Comparison of ENCODE assay signal across 10 mouse cellular contexts in genomic region chr3:57509945-57510675, GRCm38 (mm10).
A peak's percentile ranks its signal among the peaks of the same experiment; 100 is the strongest.
DNase-seq lines count a peak whose midpoint lies in the region; ATAC-seq lines count a peak whose summit lies in the region.
"Had no signal": no experiment of that assay in that cellular context is flagged by ENCODE, and none has a peak within 500 bp of the region (broad histone marks: within the 10 kb centered on the region; RNA-seq: fewer than 3 reads in every experiment).

No protein-coding gene starts in this region.

- no peak for ATAC-seq in heart, embryonic 12.5 days (ENCODE audit: insufficient number of reproducible peaks, low FRiP score)
- ATAC-seq in lung, embryonic 16.5 days (ENCODE audit: low read depth): peak; percentile 75
- no peak for ATAC-seq in granulocyte monocyte progenitor cell, adult 5-6 weeks (replicated peaks; ENCODE audit: poor library complexity, severe bottlenecking)
- no peak for ATAC-seq in frontal cortex, adult (ENCODE audit: low TSS enrichment)
- ATAC-seq: inflammation-experienced regulatory T-cells, adult 6 months had no signal

- WGBS in heart, embryonic 12.5 days: 80% methylated on average over 7 of the region's 7 CpGs
- WGBS in lung, embryonic 16.5 days: 59% methylated on average over 7 of the region's 7 CpGs

- peaks cover 7% of the 10 kb centered on the region for H3K4me1 ChIP-seq in heart, embryonic 12.5 days (replicated peaks)
- H3K4me1 ChIP-seq in lung, embryonic 16.5 days (replicated peaks; ENCODE audit: control insufficient read depth, insufficient read depth, low read length): peaks cover 18% of the 10 kb centered on the region

- H3K27me3 ChIP-seq in heart, embryonic 12.5 days (replicated peaks): no peaks in the 10 kb centered on the region
- no peaks in the 10 kb centered on the region for H3K27me3 ChIP-seq in lung, embryonic 16.5 days (ENCODE audit: control insufficient read depth, insufficient read depth, low read depth, low read length)

- DNase-seq in heart, adult 11 months: peak; percentile 97
- peak; percentile 61 for DNase-seq in 3134 (ENCODE audit: extremely low read depth, insufficient read length, low spot score)
- peak; percentile 21 to 34 for DNase-seq in adrenal gland, postnatal 36 days
- no peak for DNase-seq in spleen, postnatal 36 days (ENCODE audit: low spot score in 2 of 2)
- DNase-seq: embryo, embryonic 11 days had no signal

- H3K27ac ChIP-seq in heart, embryonic 12.5 days (ENCODE audit: poor library complexity, severe bottlenecking): no peak overlapping the region
- peak overlapping the region; percentile 56; the same call in 1 of the 2 replicates for H3K27ac ChIP-seq in lung, embryonic 16.5 days (ENCODE audit: low read length)

- H3K9me3 ChIP-seq in heart, embryonic 12.5 days (replicated peaks): no peaks in the 10 kb centered on the region
- no peaks in the 10 kb centered on the region for H3K9me3 ChIP-seq in lung, embryonic 16.5 days (ENCODE audit: control insufficient read depth, low read length)

- H3K9ac ChIP-seq in heart, embryonic 12.5 days: no peak overlapping the region
- H3K9ac ChIP-seq in lung, embryonic 16.5 days (ENCODE audit: low read length): no peak overlapping the region; the same call in 1 of the 2 replicates

- H3K4me2 ChIP-seq in heart, embryonic 12.5 days: no peak overlapping the region
- no peak overlapping the region for H3K4me2 ChIP-seq in lung, embryonic 16.5 days (ENCODE audit: low read depth, low read length)

- H3K36me3 ChIP-seq in heart, embryonic 12.5 days: no peaks in the 10 kb centered on the region
- H3K36me3 ChIP-seq in lung, embryonic 16.5 days (ENCODE audit: control insufficient read depth, insufficient read depth, low read length): no peaks in the 10 kb centered on the region

- no peak overlapping the region for H3K4me3 ChIP-seq in heart, embryonic 12.5 days
- no peak overlapping the region for H3K4me3 ChIP-seq in lung, embryonic 16.5 days (ENCODE audit: low read length)

Comparison
In these comparisons a context has a peak if more than half of its experiments do, and no peak if none do; other contexts are left out.
1. DNase-seq: peak in heart, adult 11 months (single experiment), 3134 (single experiment) and adrenal gland, postnatal 36 days (2 of 2); none in spleen, postnatal 36 days (0 of 2).